Mouse (Mus musculus) layer of hippocampus, adult 18-20 months (tissue): ENCODE results near the gene Lingo4. TPM values are rescaled to one million over a fixed set of nuclear protein-coding genes. Genes with fewer than 3 reads are reported as not detected.

Source experiments
- total RNA-seq, 2 experiments: library from RNA; stranded (reverse); gene quantifications; 2 replicates each; pipeline ENCODE4 v1.2.3; 2021

Lingo4 gene
- total RNA-seq, 2 experiments from 2014 or later, result 0.74 to 0.87 TPM

Other genes with a start within 250 kb of the Lingo4 start
- not detected for gene Gm10696, start 220.3 kb upstream of the Lingo4 start, total RNA-seq
- gene Gm5286, start 201.8 kb upstream of the Lingo4 start, total RNA-seq, result not detected
- gene Gm4778, start 134.5 kb upstream of the Lingo4 start, total RNA-seq, result not detected
- 10 to 100 TPM; 23.8 to 27.2 TPM for gene Them4, start 88.4 kb upstream of the Lingo4 start, total RNA-seq
- not detected for gene Them5, start 56.4 kb upstream of the Lingo4 start, total RNA-seq
- gene C2cd4d, start 36.1 kb upstream of the Lingo4 start, total RNA-seq, result under 1 TPM; 0.57 to 0.76 TPM
- gene Rorc, start 25.7 kb upstream of the Lingo4 start, total RNA-seq, result 1 to 10 TPM; 2.0 to 2.6 TPM
- gene Tdrkh, start 14.8 kb downstream of the Lingo4 start, total RNA-seq, result 10 to 100 TPM; 41.9 to 45.3 TPM
- 10 to 100 TPM; 42.5 to 43.0 TPM for gene Mrpl9, start 44.8 kb downstream of the Lingo4 start, total RNA-seq
- gene Oaz3, start 45.4 kb downstream of the Lingo4 start, total RNA-seq, result not detected
- gene Celf3, start 79.8 kb downstream of the Lingo4 start, total RNA-seq, result 100 to 1,000 TPM; 167 to 185 TPM
- gene Riiad1, start 81.8 kb downstream of the Lingo4 start, total RNA-seq, result 1 to 10 TPM; 6.5 to 9.6 TPM
- gene Snx27, start 184.2 kb downstream of the Lingo4 start, total RNA-seq, result 100 to 1,000 TPM; 112 to 115 TPM
- gene Gm10972, start 244.6 kb downstream of the Lingo4 start, total RNA-seq, result not detected